Mouse (Mus musculus): ENCODE data around the gene Eps15l1. TPM values are rescaled to one million over a fixed set of nuclear protein-coding genes. Genes with fewer than 3 reads are reported as not detected.

The Eps15l1 gene
- polyA plus RNA-seq, 1 experiment: 11.9 TPM

GRCm38 (mm10) chr8:72438248-72439015 is 17.2 kb upstream of the Eps15l1 start:
- no peaks in the 10 kb centered on the region for H3K36me3 ChIP-seq (ENCODE audit: control insufficient read depth, insufficient read depth, low read length)

GRCm38 (mm10) chr8:72434952-72435351 is 13.7 kb upstream of the Eps15l1 start:
- TF ChIP-seq POLR2A (IDR thresholded peaks at IDR 0.05; ENCODE audit: control insufficient read depth, low read depth, low read length) (no peak), CTCF (IDR thresholded peaks at IDR 0.05; ENCODE audit: control insufficient read depth, insufficient read depth, insufficient replicate concordance, low read depth, low read length) (no peak)
- H3K27me3 ChIP-seq (ENCODE audit: control insufficient read depth, insufficient read depth, low read length): no peaks in the 10 kb centered on the region

More at GRCm38 (mm10) chr8:72438248-72439015, 17.2 kb upstream of the Eps15l1 start:
- Histone ChIP-seq H3K27me3 (ENCODE audit: control insufficient read depth, insufficient read depth, low read length) (no peaks in the 10 kb centered on the region), H3K4me3 (ENCODE audit: control insufficient read depth, low read depth, low read length) (no peak overlapping the region), H3K4me1 (ENCODE audit: control insufficient read depth, insufficient read depth, low read length) (no peaks in the 10 kb centered on the region), H3K27ac (ENCODE audit: control insufficient read depth, insufficient read depth, low read depth, low read length) (no peak overlapping the region)
- TF ChIP-seq CTCF (IDR thresholded peaks at IDR 0.05; ENCODE audit: control insufficient read depth, insufficient read depth, insufficient replicate concordance, low read depth, low read length) (no peak), POLR2A (IDR thresholded peaks at IDR 0.05; ENCODE audit: control insufficient read depth, low read depth, low read length) (no peak)

GRCm38 (mm10) chr8:72429676-72430075 is 8.4 kb upstream of the Eps15l1 start:
- Histone ChIP-seq H3K27ac (ENCODE audit: control insufficient read depth, insufficient read depth, low read depth, low read length) (no peak overlapping the region), H3K4me3 (ENCODE audit: control insufficient read depth, low read depth, low read length) (no peak overlapping the region), H3K4me1 (ENCODE audit: control insufficient read depth, insufficient read depth, low read length) (no peaks in the 10 kb centered on the region), H3K36me3 (ENCODE audit: control insufficient read depth, insufficient read depth, low read length) (no peaks in the 10 kb centered on the region), H3K27me3 (ENCODE audit: control insufficient read depth, insufficient read depth, low read length) (no peaks in the 10 kb centered on the region)
- TF ChIP-seq CTCF (IDR thresholded peaks at IDR 0.05; ENCODE audit: control insufficient read depth, insufficient read depth, insufficient replicate concordance, low read depth, low read length) (peak; percentile 63), POLR2A (IDR thresholded peaks at IDR 0.05; ENCODE audit: control insufficient read depth, low read depth, low read length) (no peak)

More at GRCm38 (mm10) chr8:72434952-72435351, 13.7 kb upstream of the Eps15l1 start:
- H3K36me3 ChIP-seq (ENCODE audit: control insufficient read depth, insufficient read depth, low read length): no peaks in the 10 kb centered on the region
- H3K4me1 ChIP-seq (ENCODE audit: control insufficient read depth, insufficient read depth, low read length): no peaks in the 10 kb centered on the region
- H3K27ac ChIP-seq (ENCODE audit: control insufficient read depth, insufficient read depth, low read depth, low read length): no peak overlapping the region
- no peak overlapping the region for H3K4me3 ChIP-seq (ENCODE audit: control insufficient read depth, low read depth, low read length)

GRCm38 (mm10) chr8:72422926-72423325 is 1.7 kb upstream of the Eps15l1 start:
- Histone ChIP-seq H3K4me1 (ENCODE audit: control insufficient read depth, insufficient read depth, low read length) (no peaks in the 10 kb centered on the region; the same call in 1 of the 2 replicates), H3K27me3 (ENCODE audit: control insufficient read depth, insufficient read depth, low read length) (no peaks in the 10 kb centered on the region), H3K27ac (ENCODE audit: control insufficient read depth, insufficient read depth, low read depth, low read length) (no peak overlapping the region), H3K36me3 (ENCODE audit: control insufficient read depth, insufficient read depth, low read length) (no peaks in the 10 kb centered on the region), H3K4me3 (ENCODE audit: control insufficient read depth, low read depth, low read length) (no peak overlapping the region)
- TF ChIP-seq CTCF (IDR thresholded peaks at IDR 0.05; ENCODE audit: control insufficient read depth, insufficient read depth, insufficient replicate concordance, low read depth, low read length): no peak
- TF ChIP-seq POLR2A (IDR thresholded peaks at IDR 0.05; ENCODE audit: control insufficient read depth, low read depth, low read length): no peak

- H3K4me3 ChIP-seq (ENCODE audit: control insufficient read depth, low read depth, low read length): peak overlapping the region; percentile 94
- H3K4me1 ChIP-seq (ENCODE audit: control insufficient read depth, insufficient read depth, low read length): no peaks in the 10 kb centered on the region; the same call in 1 of the 2 replicates
- no peaks in the 10 kb centered on the region for H3K36me3 ChIP-seq (ENCODE audit: control insufficient read depth, insufficient read depth, low read length)
- H3K27ac ChIP-seq (ENCODE audit: control insufficient read depth, insufficient read depth, low read depth, low read length): peak overlapping the region; percentile 84
- TF ChIP-seq POLR2A (IDR thresholded peaks at IDR 0.05; ENCODE audit: control insufficient read depth, low read depth, low read length) (no peak), CTCF (IDR thresholded peaks at IDR 0.05; ENCODE audit: control insufficient read depth, insufficient read depth, insufficient replicate concordance, low read depth, low read length) (no peak)
- no peaks in the 10 kb centered on the region for H3K27me3 ChIP-seq (ENCODE audit: control insufficient read depth, insufficient read depth, low read length)
Measured at GRCm38 (mm10) chr8:72420571-72421361, 494 bp downstream of the Eps15l1 start.

GRCm38 (mm10) chr8:72418073-72418472 is 3.2 kb downstream of the Eps15l1 start:
- H3K4me3 ChIP-seq (ENCODE audit: control insufficient read depth, low read depth, low read length): no peak overlapping the region
- no peak overlapping the region for H3K27ac ChIP-seq (ENCODE audit: control insufficient read depth, insufficient read depth, low read depth, low read length)
- no peaks in the 10 kb centered on the region; the same call in 1 of the 2 replicates for H3K4me1 ChIP-seq (ENCODE audit: control insufficient read depth, insufficient read depth, low read length)
- no peaks in the 10 kb centered on the region for H3K27me3 ChIP-seq (ENCODE audit: control insufficient read depth, insufficient read depth, low read length)
- no peak for TF ChIP-seq CTCF (IDR thresholded peaks at IDR 0.05; ENCODE audit: control insufficient read depth, insufficient read depth, insufficient replicate concordance, low read depth, low read length)
- TF ChIP-seq POLR2A (IDR thresholded peaks at IDR 0.05; ENCODE audit: control insufficient read depth, low read depth, low read length): no peak
- no peaks in the 10 kb centered on the region for H3K36me3 ChIP-seq (ENCODE audit: control insufficient read depth, insufficient read depth, low read length)

- TF ChIP-seq POLR2A (IDR thresholded peaks at IDR 0.05; ENCODE audit: control insufficient read depth, low read depth, low read length) (no peak), CTCF (IDR thresholded peaks at IDR 0.05; ENCODE audit: control insufficient read depth, insufficient read depth, insufficient replicate concordance, low read depth, low read length) (no peak)
- no peaks in the 10 kb centered on the region for H3K27me3 ChIP-seq (ENCODE audit: control insufficient read depth, insufficient read depth, low read length)
- H3K27ac ChIP-seq (ENCODE audit: control insufficient read depth, insufficient read depth, low read depth, low read length): no peak overlapping the region
- no peaks in the 10 kb centered on the region for H3K36me3 ChIP-seq (ENCODE audit: control insufficient read depth, insufficient read depth, low read length)
- H3K4me1 ChIP-seq (ENCODE audit: control insufficient read depth, insufficient read depth, low read length): no peaks in the 10 kb centered on the region
- no peak overlapping the region for H3K4me3 ChIP-seq (ENCODE audit: control insufficient read depth, low read depth, low read length)
Measured at GRCm38 (mm10) chr8:72415252-72415651, 6.0 kb downstream of the Eps15l1 start.

Data from testis, adult 2 months (tissue).